Mouse (Mus musculus) gastrocnemius, postnatal 10 days (tissue): Measurements from ENCODE around the gene Ugdh. TPM values are rescaled to one million over a fixed set of nuclear protein-coding genes. Genes with fewer than 3 reads are reported as not detected.
"Not testable (repeated sequence)": the region's sequence is repeated elsewhere in the genome, so short reads cannot be mapped to it uniquely, and the experiment has no call there.

Experiments
- DNase-seq: peaks from one replicate; pipeline ENCODE4 v3.0.0; 2021; ENCODE audit warnings: mixed read lengths
- long read RNA-seq, 2 experiments: library from polyadenylated mRNA; stranded (forward); transcript quantifications; one replicate each; pipeline ENCODE4 v2.0.0; 2021
- total RNA-seq, 2 experiments: library from RNA; stranded (reverse); gene quantifications; 2 replicates each; pipeline ENCODE4 v1.2.3; 2021

The Ugdh gene
- total RNA-seq = 10 to 100 TPM; 20.7 to 24.6 TPM
- long read RNA-seq, experiment 1, transcript Ugdh-201 (12 exons, 2,550 nt) = major isoform, 34 of 39 reads
- long read RNA-seq, experiment 1, partial matches to known transcripts = 1 of 39 reads
- long read RNA-seq, experiment 1, other reads (novel, unspliced or antisense) = 4 of 39 reads
- long read RNA-seq, experiment 2, transcript Ugdh-201 (12 exons, 2,550 nt) = major isoform, 28 of 29 reads
- long read RNA-seq, experiment 2, partial matches to known transcripts = 0 of 29 reads
- long read RNA-seq, experiment 2, other reads (novel, unspliced or antisense) = 1 of 29 reads

DNA sequence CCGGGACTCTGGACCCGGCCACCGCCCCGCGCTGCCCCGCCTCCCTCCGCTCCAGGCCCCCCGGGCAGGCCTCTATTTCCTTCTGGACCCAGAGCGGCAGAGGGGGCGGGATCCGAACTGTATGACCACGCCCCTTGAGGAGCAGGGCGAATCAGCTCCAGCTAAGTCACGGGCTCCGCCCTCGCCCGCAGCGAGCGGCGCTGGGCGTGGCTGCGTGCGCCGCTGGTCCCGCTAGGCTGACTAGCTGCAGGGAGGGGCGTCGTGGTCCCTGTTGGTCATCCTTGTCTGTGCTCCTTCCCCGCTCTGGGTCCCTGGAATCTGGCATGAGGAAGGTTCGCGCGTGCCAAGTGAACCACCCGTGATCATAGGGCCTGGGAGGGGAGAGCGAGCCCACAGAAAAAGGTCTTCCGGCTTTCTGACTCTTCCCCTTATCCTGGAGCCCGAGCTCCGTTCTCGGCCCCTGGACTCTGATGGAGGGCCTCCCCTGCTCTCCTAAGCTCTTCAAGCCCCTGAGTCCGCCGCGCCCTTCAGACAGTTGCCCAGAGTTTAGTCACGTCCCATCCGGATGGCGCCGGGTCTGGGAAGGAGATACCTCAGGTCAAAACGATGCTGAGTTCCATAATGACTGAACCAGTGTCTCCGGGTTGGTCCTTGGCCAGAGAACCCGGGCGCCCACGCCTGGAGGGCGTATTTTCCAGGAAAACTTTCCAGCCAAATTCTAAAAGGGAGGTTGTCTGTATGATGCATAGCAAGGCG, at the start of gene Ugdh:
Gene Ugdh (minus strand): TSS at position 144 of the 756 bp plus-strand sequence.
- peak; percentile 95 for DNase-seq

DNA sequence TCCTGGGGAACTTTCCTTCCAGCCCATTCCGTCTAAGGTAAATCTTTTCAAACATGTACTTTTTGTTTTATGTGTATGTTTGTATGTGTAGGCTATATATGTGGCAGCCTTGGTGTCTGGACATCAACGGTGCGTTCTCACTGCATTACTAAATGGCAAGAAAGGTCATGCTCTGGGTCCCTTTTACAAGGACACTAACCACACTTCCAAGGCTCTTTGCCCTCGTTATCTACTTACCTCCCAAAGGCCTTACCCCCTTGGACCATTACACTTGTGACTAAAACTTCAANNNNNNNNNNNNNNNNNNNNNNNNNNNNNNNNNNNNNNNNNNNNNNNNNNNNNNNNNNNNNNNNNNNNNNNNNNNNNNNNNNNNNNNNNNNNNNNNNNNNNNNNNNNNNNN, 47.2 kb upstream of the Ugdh start:
- DNase-seq = no peak

DNA sequence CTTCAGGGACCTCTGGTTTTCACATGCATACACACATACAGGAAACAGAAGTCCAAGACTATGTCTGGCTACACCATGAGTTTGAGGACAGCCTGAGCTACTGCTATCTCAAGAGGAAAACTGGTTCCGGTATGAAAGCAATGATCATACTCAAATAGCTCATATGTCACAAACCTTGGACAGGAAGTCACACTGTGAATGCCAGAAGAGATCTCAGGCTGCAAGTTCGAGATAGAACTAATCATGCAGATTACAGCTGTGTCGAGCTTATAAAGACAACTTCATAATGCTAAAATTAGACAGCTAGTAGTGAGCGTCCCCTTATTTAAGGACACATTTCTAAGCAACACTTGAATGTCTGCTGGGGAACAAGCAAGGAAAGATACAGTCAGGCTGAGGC, 44.8 kb upstream of the Ugdh start:
- DNase-seq = no peak

DNA sequence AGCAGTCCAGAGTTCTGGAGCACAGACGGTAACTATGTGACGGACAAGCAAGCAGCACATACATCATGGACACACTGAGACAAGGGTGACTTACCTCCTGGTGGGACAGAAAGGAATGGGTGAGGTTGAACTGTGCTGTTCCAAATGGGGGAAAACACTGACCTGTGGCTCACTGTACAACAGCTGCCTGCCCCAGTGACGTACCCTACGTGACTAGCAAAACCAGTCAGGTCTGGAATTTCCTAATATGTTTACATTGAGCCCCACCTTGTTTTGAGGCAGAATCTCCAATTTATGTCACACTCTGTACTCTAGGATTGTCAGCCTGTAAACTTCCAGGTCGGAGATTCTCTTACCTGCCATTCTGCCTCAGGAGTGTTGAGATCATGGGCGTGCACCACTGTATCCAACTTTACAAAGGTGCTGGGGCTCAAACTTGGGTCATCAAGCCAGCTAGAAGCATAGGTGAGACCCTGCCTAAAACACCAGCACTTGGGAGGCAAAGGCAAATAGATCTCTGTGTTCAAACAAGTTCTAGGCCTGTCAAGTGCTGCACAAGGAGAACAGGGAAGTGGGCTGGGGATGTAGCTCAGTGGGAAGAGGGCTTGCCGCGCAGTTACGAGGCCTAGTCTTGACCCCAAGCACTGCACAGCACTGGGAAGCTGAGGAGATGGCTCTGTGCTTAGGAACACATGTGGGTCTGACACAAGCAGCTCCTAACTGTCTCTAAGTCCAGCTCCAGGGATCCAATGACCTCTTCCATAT, 44.1 kb upstream of the Ugdh start:
- no peak for DNase-seq

DNA sequence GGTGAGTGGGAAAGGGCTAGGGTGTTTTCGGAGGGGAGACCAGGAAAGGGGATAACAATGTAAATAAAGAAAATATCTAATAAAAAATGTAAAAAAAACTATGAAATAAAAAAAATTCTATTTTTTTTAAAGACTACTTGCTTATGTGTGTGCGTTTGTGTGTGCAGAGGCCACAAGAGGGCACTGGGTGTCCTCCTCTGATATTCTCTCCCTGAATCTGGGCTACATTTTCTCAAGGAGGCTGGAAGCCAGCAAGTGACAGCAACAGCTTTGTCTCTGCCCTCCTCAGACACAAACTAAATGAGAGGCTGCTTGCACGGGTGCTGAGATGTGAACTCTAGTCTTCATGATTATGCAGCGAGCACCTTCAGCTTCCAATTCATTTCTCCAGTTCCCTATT, 42.5 kb upstream of the Ugdh start:
- DNase-seq = no peak

DNA sequence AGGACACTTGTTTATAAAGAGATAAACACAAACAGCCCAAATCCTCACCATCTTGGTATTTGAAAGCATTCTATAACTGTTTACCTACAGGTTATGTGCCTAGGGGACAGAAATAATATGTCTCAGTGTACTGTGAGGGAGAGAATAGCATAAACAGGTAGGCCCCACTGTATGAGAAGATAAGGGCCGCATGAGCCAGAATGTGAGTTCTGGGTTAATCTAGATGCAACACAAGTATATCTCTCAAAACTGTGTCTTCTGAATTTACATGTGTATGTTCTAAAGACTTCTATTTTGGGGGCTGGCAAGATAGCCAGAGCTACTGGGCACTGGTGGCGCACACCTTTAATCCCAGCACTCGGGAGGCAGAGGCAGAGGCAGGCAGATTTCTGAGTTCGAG, 41.0 kb upstream of the Ugdh start:
- DNase-seq = not testable (repeated sequence)

DNA sequence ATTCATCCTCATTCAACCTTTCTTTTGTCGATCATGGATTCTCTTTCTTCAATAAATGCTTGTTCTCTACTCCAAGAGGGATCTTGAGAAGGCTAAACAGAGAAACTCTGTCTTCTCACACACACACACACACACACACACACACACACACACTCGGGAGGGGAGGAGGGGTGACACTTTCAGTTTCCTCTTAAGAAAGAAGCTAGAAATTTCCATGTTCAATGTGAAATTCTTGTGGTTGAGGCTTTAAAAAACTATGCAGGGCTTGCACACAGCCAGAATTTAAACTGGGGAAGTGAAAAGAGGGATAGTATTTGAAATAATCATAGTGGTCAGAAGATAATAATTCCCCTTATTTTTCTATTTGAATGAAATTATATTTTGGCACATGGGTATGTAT, 40.1 kb upstream of the Ugdh start:
- no peak for DNase-seq

DNA sequence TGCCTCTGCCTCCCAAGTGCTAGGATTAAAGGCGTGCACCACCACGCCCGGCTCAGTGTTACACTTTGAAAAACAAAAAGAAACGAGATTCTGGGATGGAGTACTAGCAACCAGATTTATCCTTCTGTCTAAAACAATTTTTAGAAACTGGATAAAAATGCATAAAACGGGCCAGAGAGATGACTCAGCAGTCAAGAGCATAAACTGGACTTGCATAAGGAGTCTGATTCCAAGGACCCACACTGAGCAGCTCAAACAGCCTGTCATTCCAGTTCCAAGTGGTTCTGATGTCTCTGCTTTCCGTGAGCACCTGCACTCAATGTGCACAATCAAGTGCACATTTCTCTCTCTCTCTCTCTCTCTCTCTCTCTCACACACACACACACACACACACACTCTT, 34.0 kb upstream of the Ugdh start:
- no peak for DNase-seq

DNA sequence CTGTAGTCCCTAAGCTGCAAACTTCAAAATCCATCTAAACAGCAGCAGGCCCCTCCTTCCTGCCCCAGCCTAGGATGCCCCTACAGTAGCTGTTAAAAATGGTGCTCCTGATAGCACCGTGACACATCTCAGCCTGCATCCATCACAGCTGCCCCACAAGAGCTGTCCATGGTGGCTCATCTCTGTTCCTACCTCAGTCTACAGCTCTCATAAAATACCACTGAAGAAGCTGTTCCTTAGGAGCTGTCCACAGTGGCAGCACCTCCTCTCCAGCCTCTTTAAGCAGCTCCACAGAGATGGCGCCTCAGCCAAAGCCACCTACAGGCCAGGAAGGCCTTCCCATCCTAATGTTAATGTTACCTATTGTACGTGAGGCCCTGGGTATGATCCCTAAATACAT, 31.2 kb upstream of the Ugdh start:
- DNase-seq = no peak

DNA sequence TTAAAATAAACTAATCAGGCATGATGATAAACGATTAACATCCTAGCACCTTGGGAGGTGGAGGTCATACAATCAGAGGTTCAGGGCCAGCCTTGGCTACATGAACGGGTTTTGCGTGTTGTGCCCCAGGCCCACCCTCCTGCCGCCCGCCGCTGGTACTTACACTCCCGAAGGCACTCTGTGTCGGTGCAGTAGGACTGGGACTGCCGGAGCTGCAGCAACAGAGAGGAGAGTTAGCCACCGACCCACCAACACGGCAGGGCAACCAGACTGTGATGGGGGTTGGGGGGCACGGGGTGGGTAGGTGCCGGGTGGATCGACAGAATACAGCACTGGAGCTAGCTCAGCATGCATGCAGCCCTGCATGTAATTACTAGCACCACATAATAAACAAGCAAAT, 24.6 kb upstream of the Ugdh start:
- DNase-seq = no peak

DNA sequence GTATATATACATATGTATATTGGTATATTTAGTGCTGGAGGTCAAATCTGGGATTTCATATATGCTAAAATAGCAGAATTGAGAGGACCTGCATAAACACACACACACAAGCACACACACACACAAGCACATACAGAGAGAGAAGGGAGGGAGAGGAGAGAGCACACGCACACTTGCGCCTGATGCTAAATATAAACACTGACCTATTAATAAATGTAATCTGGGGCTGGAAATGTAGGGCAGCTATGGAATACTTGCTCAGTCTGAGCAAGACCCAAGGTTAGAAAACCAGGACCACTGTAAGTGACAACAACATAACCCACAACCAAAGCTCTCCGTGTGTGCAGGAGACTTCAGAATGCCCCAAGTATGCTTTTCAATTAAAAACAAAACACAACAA, 23.7 kb upstream of the Ugdh start:
- DNase-seq = no peak

DNA sequence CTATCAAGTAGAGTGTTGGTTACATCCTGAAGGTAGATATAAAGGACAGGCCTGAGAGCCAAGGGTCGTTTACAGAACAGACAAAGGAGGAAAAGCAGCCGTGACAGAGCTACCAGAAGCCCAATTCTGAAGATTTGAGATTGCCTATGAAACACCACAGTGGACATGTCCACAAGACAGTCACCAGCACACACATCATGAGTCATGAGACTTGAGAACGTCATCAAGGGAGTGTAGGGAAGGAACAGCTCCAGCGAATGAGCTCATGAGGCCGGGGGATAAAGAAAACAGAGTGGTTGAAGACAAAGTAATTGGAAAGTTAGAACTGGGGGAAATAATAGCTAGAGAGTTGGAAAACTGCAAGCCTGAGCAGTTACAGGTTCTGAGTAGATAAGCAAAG, 22.1 kb upstream of the Ugdh start:
- no peak for DNase-seq

DNA sequence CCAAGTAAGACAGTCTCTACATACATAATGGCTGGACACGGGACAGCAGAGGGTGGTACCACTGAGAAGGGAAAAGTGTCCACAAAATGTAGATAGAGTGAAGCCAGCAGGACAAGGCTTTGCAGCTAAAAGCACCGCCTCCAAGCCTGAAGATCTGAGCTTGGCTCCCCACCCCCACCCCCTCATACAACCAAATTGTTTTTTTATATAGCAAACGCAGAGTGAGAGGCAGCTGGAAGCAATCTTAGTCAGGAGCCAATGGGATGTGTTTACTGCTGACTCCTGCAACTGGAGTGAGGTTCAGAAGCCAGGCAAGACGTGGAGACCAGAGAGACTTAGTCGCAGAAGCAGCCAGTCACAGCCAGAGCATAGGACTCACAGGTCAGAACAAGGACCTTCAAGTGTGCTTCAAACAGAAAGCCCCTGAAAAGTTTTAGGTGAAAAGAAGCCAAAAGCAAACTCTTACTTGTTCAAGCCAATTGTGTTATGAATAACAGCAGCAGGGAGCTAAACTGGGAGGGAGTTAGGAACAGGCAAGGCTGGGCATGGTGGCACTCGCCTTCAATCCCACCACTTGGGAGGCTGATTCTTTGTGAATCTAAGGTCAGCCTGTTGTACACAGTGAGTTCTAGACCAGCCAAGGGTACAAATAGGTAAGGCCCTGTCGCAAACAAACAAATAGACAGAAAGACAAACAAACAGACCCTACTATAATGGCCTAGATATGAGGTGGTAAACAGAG, 21.5 kb upstream of the Ugdh start:
- no peak for DNase-seq

DNA sequence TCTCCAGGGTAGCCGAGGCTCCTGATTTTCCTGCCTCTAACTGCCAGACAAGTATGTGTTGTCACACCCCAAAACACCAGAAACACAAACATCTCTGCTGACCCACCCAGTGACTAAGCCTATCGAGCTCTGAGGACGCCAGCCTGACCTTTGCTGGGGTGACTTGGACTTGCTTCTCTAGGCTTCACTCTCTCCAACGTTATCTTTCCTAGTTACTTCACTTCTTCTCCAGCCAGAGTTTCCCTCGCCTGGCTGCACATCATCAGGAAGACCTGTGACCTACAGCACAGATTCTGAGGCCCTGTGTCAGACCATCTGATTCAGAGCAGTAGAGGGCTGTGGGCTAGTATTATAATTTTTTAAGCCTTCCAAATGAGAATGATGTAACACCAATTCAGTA, 19.0 kb upstream of the Ugdh start:
- no peak for DNase-seq

DNA sequence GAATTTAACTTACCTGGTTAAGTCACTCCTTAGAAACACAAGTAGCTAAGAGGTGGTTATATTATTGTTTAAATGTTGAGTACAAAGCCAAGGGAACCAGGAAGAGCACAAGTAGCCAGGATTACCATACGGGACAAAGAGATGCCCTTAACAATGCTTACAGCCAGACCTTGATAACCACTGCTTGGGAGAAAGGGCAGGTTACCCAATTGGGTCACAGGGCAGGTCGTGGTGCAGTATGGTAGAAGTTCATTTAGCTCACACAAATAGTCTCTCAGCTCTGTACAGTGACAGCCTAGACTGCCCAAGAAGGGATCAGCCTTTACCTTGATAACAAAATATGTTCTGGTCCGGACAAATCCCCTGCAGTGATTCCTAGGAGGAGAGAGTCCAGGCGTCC, 13.2 kb upstream of the Ugdh start:
- DNase-seq = no peak

DNA sequence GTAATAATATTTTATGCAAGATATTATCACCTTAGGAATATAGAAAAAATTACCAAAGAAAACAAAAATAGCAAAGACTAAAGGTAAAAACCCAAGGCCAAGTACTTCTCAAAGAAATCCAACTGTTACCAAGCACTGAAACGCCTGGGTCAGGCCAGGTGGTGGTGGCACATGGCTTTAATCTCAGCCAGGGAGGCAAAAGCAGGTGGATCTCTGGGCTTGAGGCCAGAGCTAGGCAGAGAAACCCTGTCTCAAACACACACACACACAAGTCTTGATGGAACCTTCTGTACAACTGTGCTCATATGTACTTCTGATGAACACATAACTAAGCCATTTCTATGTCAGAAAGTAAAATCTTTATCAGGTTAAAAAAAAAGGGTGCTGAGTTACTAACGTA, 12.1 kb upstream of the Ugdh start:
- no peak for DNase-seq

DNA sequence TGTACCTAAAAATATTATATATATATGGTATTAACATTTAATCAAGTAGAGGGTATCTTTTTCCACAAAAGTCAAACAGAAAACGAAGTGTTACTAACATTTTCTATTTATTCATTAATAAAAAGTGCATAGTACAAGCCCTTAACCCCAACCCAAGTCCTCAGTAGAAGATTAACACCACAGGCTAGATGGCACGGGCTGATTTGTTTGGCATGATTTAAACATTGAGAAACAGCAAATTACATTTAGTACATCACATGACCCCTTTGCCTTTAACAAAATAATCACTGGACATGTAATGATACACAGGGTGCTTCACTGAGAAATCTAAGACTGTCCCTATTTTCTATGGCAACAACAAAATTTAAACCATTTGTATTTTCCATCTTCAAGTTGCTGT, 11.0 kb upstream of the Ugdh start:
- DNase-seq = no peak

DNA sequence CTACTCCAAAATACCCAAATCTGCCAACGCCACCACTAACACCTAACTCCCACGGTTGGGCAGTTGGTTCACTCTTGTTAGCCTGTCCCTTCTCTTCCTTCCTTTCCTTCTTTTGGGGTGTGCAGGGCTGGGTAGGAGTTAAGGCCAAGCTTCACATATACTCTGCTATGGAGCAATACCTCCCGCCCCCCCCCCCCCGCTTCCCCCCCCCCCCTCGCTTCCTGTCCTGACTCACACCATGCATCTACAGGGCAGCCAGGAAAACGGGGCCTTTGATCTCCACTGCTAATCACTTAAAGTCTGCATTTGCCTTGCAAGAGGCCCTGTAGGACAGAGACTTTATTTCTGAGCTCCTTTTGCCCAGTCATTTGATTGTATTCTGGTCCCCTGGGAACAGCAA, 9.2 kb upstream of the Ugdh start:
- DNase-seq = no peak

DNA sequence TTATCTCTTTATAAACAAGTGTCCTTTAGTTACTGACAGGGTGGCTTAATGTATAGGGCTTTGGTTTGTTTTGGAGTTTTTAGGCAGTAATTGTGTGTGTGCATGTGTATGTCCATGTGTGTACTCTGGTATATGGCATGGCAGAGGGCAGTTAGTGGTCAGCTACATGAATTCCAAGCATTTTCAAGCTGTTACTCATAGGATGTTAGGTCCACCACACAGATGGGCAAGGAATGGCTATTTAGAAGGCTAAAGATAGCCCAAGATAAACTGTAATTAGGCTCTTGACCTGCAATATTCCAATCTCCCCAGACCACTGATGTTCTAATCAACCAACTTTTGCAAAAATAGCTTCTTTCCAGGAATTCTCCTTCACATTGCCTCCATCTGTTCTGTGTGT, 2.3 kb upstream of the Ugdh start:
- DNase-seq = no peak

DNA sequence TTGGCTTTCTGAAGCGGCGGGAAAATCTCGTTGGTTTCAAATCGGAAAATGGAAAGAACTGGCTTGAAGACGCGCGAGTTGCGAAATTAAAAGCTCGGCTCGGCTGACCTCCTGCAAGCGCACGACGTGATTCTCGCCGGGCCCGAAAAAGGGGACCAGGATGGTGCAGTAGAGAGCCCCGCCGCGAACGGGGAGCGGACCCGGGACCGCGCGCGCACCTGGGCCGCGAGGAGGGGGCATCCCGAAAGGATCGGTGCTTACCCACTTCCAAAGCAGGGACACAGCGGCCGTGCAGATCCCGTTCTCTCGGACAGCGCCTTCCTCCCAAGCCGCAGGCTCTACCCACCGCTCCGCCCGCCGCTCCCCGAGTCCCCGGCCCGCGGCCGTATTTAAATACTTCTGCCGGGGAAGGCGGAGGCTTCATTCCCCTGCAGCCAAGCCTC, 365 bp downstream of the Ugdh start:
- DNase-seq = no peak

DNA sequence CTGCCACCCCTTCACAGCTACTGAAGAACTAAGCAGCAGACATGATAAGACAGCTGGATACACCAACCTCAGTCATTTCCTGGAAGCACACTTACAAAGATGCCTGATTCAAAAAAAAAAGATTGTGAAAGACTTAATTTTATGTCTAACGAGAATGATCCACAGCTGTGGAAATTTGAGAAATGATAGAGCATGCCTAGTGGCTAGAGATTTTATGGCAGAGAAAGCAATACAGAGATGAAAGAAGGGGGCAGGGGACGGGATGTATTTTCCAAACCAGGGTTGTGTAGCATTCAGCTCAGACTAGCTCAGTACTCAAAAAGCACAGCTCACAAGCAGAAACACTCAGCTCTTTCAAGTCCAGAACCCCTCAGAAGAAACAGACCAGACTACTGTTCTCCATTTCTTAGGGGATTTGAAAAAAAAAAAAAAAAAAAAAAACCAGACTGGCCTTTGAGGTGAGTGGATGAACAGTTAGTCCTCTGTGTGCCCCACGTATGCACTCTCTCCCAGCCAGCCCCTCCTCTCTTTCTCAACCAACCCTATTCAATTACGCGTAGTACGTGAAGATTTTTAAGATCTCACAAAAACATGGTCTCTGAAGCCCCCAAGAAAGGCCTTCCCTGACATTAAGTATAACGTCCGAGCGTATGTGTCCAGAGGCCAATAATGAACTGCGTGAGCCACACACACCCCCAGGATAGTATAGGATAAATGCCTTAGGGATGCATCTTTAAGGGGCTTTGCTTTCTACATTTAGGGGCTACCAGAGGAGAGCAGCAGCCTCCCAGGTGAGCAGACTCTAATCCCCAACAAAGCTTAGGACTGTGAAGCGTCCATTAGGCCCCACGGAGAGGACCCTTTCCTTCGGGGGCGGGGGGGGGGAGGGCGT, 1.0 kb downstream of the Ugdh start:
- DNase-seq = no peak

DNA sequence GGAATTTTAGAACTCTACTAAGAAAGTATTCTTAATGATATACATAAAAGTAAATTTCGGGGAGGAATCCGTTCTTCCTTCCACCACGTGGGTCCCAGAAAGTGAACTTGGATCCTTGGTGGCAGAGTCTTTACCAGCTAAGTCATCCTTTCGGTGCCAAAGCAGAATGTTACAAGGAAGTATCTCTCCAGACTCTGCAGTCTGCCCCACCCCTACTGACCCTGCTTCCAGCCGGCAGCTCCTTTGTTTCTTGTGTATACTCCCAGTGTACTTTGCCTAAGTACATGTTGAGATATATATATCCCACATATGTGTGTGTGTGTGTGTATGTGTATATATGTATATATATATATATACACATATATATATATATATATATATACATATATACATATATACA, 6.3 kb downstream of the Ugdh start:
- DNase-seq = no peak
